Mouse (Mus musculus) heart, adult 11 months (tissue): Measurements from ENCODE around the gene Flnb.

Experiments
- DNase-seq: peaks from one replicate; pipeline ENCODE4 v3.0.0; 2022

The Flnb gene

GRCm38 (mm10) chr14:7999435-7999834 lies 181.7 kb downstream of the Flnb start:
- peak; percentile 52 for DNase-seq

- peak; percentile 6 for DNase-seq
Observed at GRCm38 (mm10) chr14:8000247-8000646, 182.5 kb downstream of the Flnb start.
